Mouse (Mus musculus): ENCODE results near the gene Lef1. TPM values are rescaled to one million over a fixed set of nuclear protein-coding genes. Genes with fewer than 3 reads are reported as not detected.

Gene Lef1
- polyA plus RNA-seq, 1 experiment from 2014 or later, result 0.25 TPM

GRCm38 (mm10) chr3:131089721-131090120, 20.6 kb upstream of the Lef1 start:
- ATAC-seq, result no peak
- Histone ChIP-seq H3K36me3 (ENCODE audit: control insufficient read depth, insufficient read depth) (no peaks in the 10 kb centered on the region), H3K4me1 (replicated peaks; ENCODE audit: control insufficient read depth, insufficient read depth, low read length) (no peaks in the 10 kb centered on the region; the same call in 1 of the 2 replicates), H3K4me2 (replicated peaks; ENCODE audit: low read depth) (no peak overlapping the region), H3K4me3 (ENCODE audit: low read depth, low read length) (no peak overlapping the region), H3K27me3 (replicated peaks; ENCODE audit: control insufficient read depth, insufficient read depth, low read length) (peaks cover 19% of the 10 kb centered on the region), H3K27ac (ENCODE audit: low read depth, low read length) (no peak overlapping the region), H3K9ac (ENCODE audit: low read depth, low read length) (no peak overlapping the region), H3K9me3 (ENCODE audit: control insufficient read depth) (no peaks in the 10 kb centered on the region)
- 44% methylated on average over 3 of the region's 3 CpGs for WGBS
- no peak for TF ChIP-seq CTCF (IDR thresholded peaks at IDR 0.05; ENCODE audit: low read depth)

DNA sequence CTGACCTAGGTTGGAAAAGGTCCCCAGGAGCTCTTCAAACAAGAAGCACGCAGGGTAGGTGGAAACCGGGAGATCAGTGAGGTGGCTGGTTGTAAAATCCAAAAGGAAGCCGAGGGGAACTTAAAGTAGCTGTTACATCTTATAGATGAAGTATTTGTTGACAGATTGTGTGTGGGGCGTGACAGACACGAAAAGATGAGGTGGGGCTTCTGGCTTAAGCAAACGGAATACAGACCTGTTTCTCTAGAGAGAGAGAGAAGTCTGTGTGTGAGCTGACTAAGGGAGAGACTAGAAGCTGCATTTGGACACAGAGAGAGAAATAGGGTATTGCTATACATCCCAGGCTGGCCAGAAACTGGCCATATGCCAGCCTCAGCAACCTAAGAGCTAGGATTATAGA, 18.2 kb upstream of the Lef1 start:
- H3K9ac ChIP-seq (ENCODE audit: low read depth, low read length), result no peak overlapping the region
- no peaks in the 10 kb centered on the region for H3K4me1 ChIP-seq (replicated peaks; ENCODE audit: control insufficient read depth, insufficient read depth, low read length)
- H3K27me3 ChIP-seq (replicated peaks; ENCODE audit: control insufficient read depth, insufficient read depth, low read length), result 0 out of 2 replicates have a peak, but pooled peaks cover 3% of the 10 kb centered on the region
- H3K36me3 ChIP-seq (ENCODE audit: control insufficient read depth, insufficient read depth), result no peaks in the 10 kb centered on the region
- no peak overlapping the region for H3K4me2 ChIP-seq (replicated peaks; ENCODE audit: low read depth)
- no peak overlapping the region for H3K4me3 ChIP-seq (ENCODE audit: low read depth, low read length)
- no peak for TF ChIP-seq CTCF (IDR thresholded peaks at IDR 0.05; ENCODE audit: low read depth)
- no peak for ATAC-seq
- WGBS, result 22% methylated on average over 6 of the region's 6 CpGs
- no peak overlapping the region for H3K27ac ChIP-seq (ENCODE audit: low read depth, low read length)
- no peaks in the 10 kb centered on the region for H3K9me3 ChIP-seq (ENCODE audit: control insufficient read depth)

GRCm38 (mm10) chr3:131093736-131094135, 16.5 kb upstream of the Lef1 start:
- Histone ChIP-seq H3K9ac (ENCODE audit: low read depth, low read length) (no peak overlapping the region), H3K4me1 (replicated peaks; ENCODE audit: control insufficient read depth, insufficient read depth, low read length) (no peaks in the 10 kb centered on the region), H3K27ac (ENCODE audit: low read depth, low read length) (no peak overlapping the region), H3K27me3 (replicated peaks; ENCODE audit: control insufficient read depth, insufficient read depth, low read length) (0 out of 2 replicates have a peak, but pooled peaks cover 3% of the 10 kb centered on the region), H3K4me3 (ENCODE audit: low read depth, low read length) (no peak overlapping the region), H3K36me3 (ENCODE audit: control insufficient read depth, insufficient read depth) (no peaks in the 10 kb centered on the region), H3K9me3 (ENCODE audit: control insufficient read depth) (no peaks in the 10 kb centered on the region), H3K4me2 (replicated peaks; ENCODE audit: low read depth) (no peak overlapping the region)
- no peak for ATAC-seq
- no peak for TF ChIP-seq CTCF (IDR thresholded peaks at IDR 0.05; ENCODE audit: low read depth)
- WGBS, result 61% methylated on average over 12 of the region's 12 CpGs

DNA sequence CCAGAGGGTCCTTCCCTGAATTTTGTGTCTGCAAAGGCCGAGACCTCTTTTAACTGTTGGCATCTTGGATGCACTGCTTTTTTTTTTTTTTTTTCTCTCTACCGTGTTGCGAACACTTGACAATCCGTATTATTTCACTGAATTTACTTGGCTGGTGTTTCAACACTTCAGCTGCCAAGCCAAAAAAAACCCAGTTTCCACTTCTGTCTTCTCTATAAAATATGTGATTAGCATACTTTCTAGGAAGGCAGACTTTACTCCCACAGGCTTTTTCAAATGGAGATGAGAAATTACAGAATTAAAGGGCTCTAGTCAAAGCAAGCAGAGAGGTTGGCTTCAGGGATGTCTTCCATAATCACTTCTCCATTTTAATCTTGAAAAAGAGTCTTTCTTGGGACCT, 14.2 kb upstream of the Lef1 start:
- no peak for ATAC-seq
- TF ChIP-seq CTCF (IDR thresholded peaks at IDR 0.05; ENCODE audit: low read depth), result no peak
- WGBS, result 92% methylated on average over 4 of the region's 4 CpGs

GRCm38 (mm10) chr3:131102191-131102774, 8.0 kb upstream of the Lef1 start:
- Histone ChIP-seq H3K4me2 (replicated peaks; ENCODE audit: low read depth) (no peak overlapping the region), H3K36me3 (ENCODE audit: control insufficient read depth, insufficient read depth) (no peaks in the 10 kb centered on the region), H3K9me3 (ENCODE audit: control insufficient read depth) (no peaks in the 10 kb centered on the region), H3K27ac (ENCODE audit: low read depth, low read length) (no peak overlapping the region), H3K4me3 (ENCODE audit: low read depth, low read length) (no peak overlapping the region), H3K27me3 (replicated peaks; ENCODE audit: control insufficient read depth, insufficient read depth, low read length) (peaks cover 40% of the 10 kb centered on the region), H3K9ac (ENCODE audit: low read depth, low read length) (no peak overlapping the region), H3K4me1 (replicated peaks; ENCODE audit: control insufficient read depth, insufficient read depth, low read length) (no peaks in the 10 kb centered on the region)
- TF ChIP-seq CTCF (IDR thresholded peaks at IDR 0.05; ENCODE audit: low read depth), result no peak
- WGBS, result 44% methylated on average over 13 of the region's 13 CpGs
- ATAC-seq, result no peak

More for the DNA sequence above, 14.2 kb upstream of the Lef1 start:
- no peaks in the 10 kb centered on the region for H3K36me3 ChIP-seq (ENCODE audit: control insufficient read depth, insufficient read depth)
- no peak overlapping the region for H3K4me3 ChIP-seq (ENCODE audit: low read depth, low read length)
- no peak overlapping the region for H3K4me2 ChIP-seq (replicated peaks; ENCODE audit: low read depth)
- no peak overlapping the region for H3K27ac ChIP-seq (ENCODE audit: low read depth, low read length)
- H3K4me1 ChIP-seq (replicated peaks; ENCODE audit: control insufficient read depth, insufficient read depth, low read length), result no peaks in the 10 kb centered on the region
- H3K27me3 ChIP-seq (replicated peaks; ENCODE audit: control insufficient read depth, insufficient read depth, low read length), result 0 out of 2 replicates have a peak, but pooled peaks cover 3% of the 10 kb centered on the region
- no peaks in the 10 kb centered on the region for H3K9me3 ChIP-seq (ENCODE audit: control insufficient read depth)
- no peak overlapping the region for H3K9ac ChIP-seq (ENCODE audit: low read depth, low read length)

DNA sequence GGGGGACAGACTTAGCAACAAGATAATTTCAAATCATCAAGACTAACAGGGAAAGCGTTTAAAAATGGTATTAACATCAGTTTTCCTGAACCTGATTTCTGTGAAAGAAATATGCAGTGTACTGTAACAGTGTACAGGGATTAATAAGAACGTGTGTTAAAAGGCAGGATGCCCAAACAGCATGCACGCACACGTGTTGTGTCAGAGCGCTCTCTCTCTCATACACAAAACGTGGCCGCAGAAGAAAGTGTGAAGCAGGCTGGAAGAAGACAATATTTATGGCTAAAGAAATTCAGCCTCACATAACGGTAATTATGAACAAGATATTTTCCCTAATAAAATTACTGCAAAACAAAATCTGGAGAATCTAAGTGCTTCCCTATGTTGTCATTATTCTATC, 4.9 kb upstream of the Lef1 start:
- Histone ChIP-seq H3K27ac (ENCODE audit: low read depth, low read length) (no peak overlapping the region), H3K4me3 (ENCODE audit: low read depth, low read length) (peak overlapping the region; percentile 36), H3K9ac (ENCODE audit: low read depth, low read length) (no peak overlapping the region), H3K9me3 (ENCODE audit: control insufficient read depth) (no peaks in the 10 kb centered on the region), H3K4me2 (replicated peaks; ENCODE audit: low read depth) (peak overlapping the region; percentile 66; the same call in 1 of the 2 replicates), H3K27me3 (replicated peaks; ENCODE audit: control insufficient read depth, insufficient read depth, low read length) (peaks cover 68% of the 10 kb centered on the region), H3K36me3 (ENCODE audit: control insufficient read depth, insufficient read depth) (no peaks in the 10 kb centered on the region), H3K4me1 (replicated peaks; ENCODE audit: control insufficient read depth, insufficient read depth, low read length) (no peaks in the 10 kb centered on the region)
- no peak for TF ChIP-seq CTCF (IDR thresholded peaks at IDR 0.05; ENCODE audit: low read depth)
- WGBS, result 59% methylated on average over 8 of the region's 8 CpGs
- ATAC-seq, result no peak
